ENCODE assay signal across 27 mouse cellular contexts in the genomic region with DNA sequence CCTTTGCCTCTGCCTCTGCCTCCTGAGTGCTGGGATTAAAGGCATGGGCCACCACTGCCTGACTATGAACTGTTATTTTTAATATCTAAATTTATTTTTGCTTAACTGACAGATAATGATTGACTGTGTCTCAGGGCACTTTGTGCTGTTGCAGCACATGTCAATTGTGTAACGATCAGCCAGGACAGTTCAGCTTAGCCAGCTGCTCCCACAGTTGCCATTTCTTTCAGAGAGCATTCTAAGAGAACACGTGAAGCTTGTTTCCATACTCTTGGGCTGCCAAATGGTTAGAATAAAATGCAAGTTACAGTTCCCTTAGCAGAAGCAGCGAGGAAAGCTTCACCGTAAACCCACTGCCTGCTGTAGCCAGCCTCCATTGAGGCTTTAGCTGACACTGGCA.
DNase-seq lines count a peak whose midpoint lies in the region; ATAC-seq and TF ChIP-seq lines count a peak whose summit lies in the region.
"Had no signal": no experiment of that assay in that cellular context is flagged by ENCODE, and none has a peak within 500 bp of the region (broad histone marks: within the 10 kb centered on the region; RNA-seq: fewer than 3 reads in every experiment).

No protein-coding gene starts in this region.

- H3K79me2 ChIP-seq in liver, adult 2 months (ENCODE audit: control insufficient read depth, insufficient read depth, low read length) = no peaks in the 10 kb centered on the region

- H3K27me3 ChIP-seq in kidney, adult 2 months (replicated peaks; ENCODE audit: control insufficient read depth, insufficient read depth, low read length) = no peaks in the 10 kb centered on the region
- H3K27me3 ChIP-seq in kidney, embryonic 14.5 days (ENCODE audit: control insufficient read depth, insufficient read depth, low read length) = no peaks in the 10 kb centered on the region
- H3K27me3 ChIP-seq in liver, adult 2 months (ENCODE audit: control insufficient read depth, insufficient read depth, low read length) = no peaks in the 10 kb centered on the region
- H3K27me3 ChIP-seq: CH12.LX; embryonic facial prominence, embryonic 13.5 days; embryonic facial prominence, embryonic 15.5 days; forebrain, embryonic 12.5 days; Patski had no signal

- no peak overlapping the region for H3K4me3 ChIP-seq in kidney, adult 2 months (ENCODE audit: insufficient read depth, low read depth, low read length)
- no peak overlapping the region for H3K4me3 ChIP-seq in kidney, embryonic 14.5 days (ENCODE audit: low read length)
- no peak overlapping the region for H3K4me3 ChIP-seq in liver, adult 2 months (ENCODE audit: insufficient read depth, low read depth, low read length)
- H3K4me3 ChIP-seq: embryonic facial prominence, embryonic 13.5 days; embryonic facial prominence, embryonic 15.5 days; erythroblast, embryonic 14.5 days; forebrain, embryonic 10.5 days; forebrain, embryonic 12.5 days had no signal

- H3K27ac ChIP-seq in kidney, adult 2 months (ENCODE audit: insufficient read depth, low read depth, low read length) = no peak overlapping the region
- H3K27ac ChIP-seq in kidney, embryonic 14.5 days (ENCODE audit: low read depth, low read length) = no peak overlapping the region
- H3K27ac ChIP-seq in liver, adult 2 months (replicated peaks; ENCODE audit: insufficient read depth, low read depth, low read length) = no peak overlapping the region
- H3K27ac ChIP-seq: embryonic facial prominence, embryonic 13.5 days; embryonic facial prominence, embryonic 15.5 days; forebrain, embryonic 10.5 days; forebrain, embryonic 12.5 days had no signal

- H3K9ac ChIP-seq in kidney, embryonic 14.5 days (ENCODE audit: low read depth, low read length) = no peak overlapping the region
- no peak overlapping the region for H3K9ac ChIP-seq in liver, adult 2 months (ENCODE audit: low read depth, low read length)
- H3K9ac ChIP-seq: embryonic facial prominence, embryonic 13.5 days; embryonic facial prominence, embryonic 15.5 days; forebrain, embryonic 12.5 days had no signal

- no peaks in the 10 kb centered on the region for H3K36me3 ChIP-seq in kidney, adult 2 months (ENCODE audit: control insufficient read depth, insufficient read depth, low read length)
- no peaks in the 10 kb centered on the region for H3K36me3 ChIP-seq in kidney, embryonic 14.5 days (ENCODE audit: control insufficient read depth, insufficient read depth, low read length)
- H3K36me3 ChIP-seq in liver, adult 2 months (ENCODE audit: control insufficient read depth, insufficient read depth, low read length) = no peaks in the 10 kb centered on the region
- H3K36me3 ChIP-seq: embryonic facial prominence, embryonic 13.5 days; embryonic facial prominence, embryonic 15.5 days; forebrain, embryonic 10.5 days; forebrain, embryonic 12.5 days had no signal

- no peaks in the 10 kb centered on the region for H3K4me1 ChIP-seq in kidney, adult 2 months (ENCODE audit: control insufficient read depth, insufficient read depth, low read length)
- H3K4me1 ChIP-seq in kidney, embryonic 14.5 days (ENCODE audit: control insufficient read depth, insufficient read depth, low read length) = no peaks in the 10 kb centered on the region
- H3K4me1 ChIP-seq in liver, adult 2 months (ENCODE audit: control insufficient read depth, insufficient read depth, low read length) = no peaks in the 10 kb centered on the region
- H3K4me1 ChIP-seq: embryonic facial prominence, embryonic 13.5 days; embryonic facial prominence, embryonic 15.5 days had no signal

- no peak for TF ChIP-seq POLR2A in kidney, adult 2 months (IDR thresholded peaks at IDR 0.05; ENCODE audit: low read depth, low read length)
- TF ChIP-seq POLR2A in liver, adult 2 months (IDR thresholded peaks at IDR 0.05; ENCODE audit: extremely low read depth, insufficient read depth, low read length) = no peak

- no peak for TF ChIP-seq CTCF in kidney, adult 2 months (conservative IDR thresholded peaks at IDR 0.05; ENCODE audit: insufficient read depth, insufficient read length, low read depth, low read length)
- TF ChIP-seq CTCF in liver, adult 2 months (IDR thresholded peaks at IDR 0.05; ENCODE audit: low read depth, low read length) = no peak

- DNase-seq in adrenal gland, adult 2 months = peak; percentile 8
- no peak for DNase-seq in adrenal gland, adult 8-10 months
- peak; percentile 4 for DNase-seq in kidney, adult 2 months
- DNase-seq in liver, adult 2 months (ENCODE audit: extremely low read depth, low read depth, low spot score) = peak; percentile 58
- DNase-seq in liver = no peak
- DNase-seq: adrenal gland, postnatal 25 days; B cell, adult 2 months; cerebellum, adult 11 months; cerebellum, adult 18-20 months; cerebellum, adult 8-10 months; cerebellum, adult 9-11 months; cerebellum, postnatal 14 days; cerebellum, postnatal 36 days; embryo, embryonic 11 days had no signal

- no peaks in the 10 kb centered on the region for H3K9me3 ChIP-seq in kidney, embryonic 14.5 days (ENCODE audit: control insufficient read depth, low read length)
- H3K9me3 ChIP-seq: embryonic facial prominence, embryonic 13.5 days; embryonic facial prominence, embryonic 15.5 days; forebrain, embryonic 10.5 days; forebrain, embryonic 12.5 days; G1E had no signal

- WGBS in kidney, adult 2 months = 80% methylated on average over 4 of the region's 4 CpGs
- 83% methylated on average over 4 of the region's 4 CpGs for WGBS in kidney, embryonic 14.5 days
- WGBS in liver, adult 2 months = 65% methylated on average over 4 of the region's 4 CpGs

- no peak for ATAC-seq in kidney, embryonic 14.5 days (ENCODE audit: low FRiP score, low TSS enrichment)
- ATAC-seq: activated CD4-positive, CD25-positive, alpha-beta regulatory T cell, adult 4 months; CD4-positive, CD25-positive, alpha-beta regulatory T cell, adult 4 months; forebrain, embryonic 14.5 days; forebrain, embryonic 16.5 days; Patski had no signal

- H3K4me2 ChIP-seq in kidney, embryonic 14.5 days (replicated peaks; ENCODE audit: low read depth, low read length) = no peak overlapping the region
- H3K4me2 ChIP-seq: embryonic facial prominence, embryonic 13.5 days; embryonic facial prominence, embryonic 15.5 days; forebrain, embryonic 12.5 days had no signal

Comparison
In these comparisons a context has a peak if more than half of its experiments do, and no peak if none do; other contexts are left out.
1. DNase-seq: peak in adrenal gland, adult 2 months (single experiment), kidney, adult 2 months (single experiment) and liver, adult 2 months (single experiment); none in adrenal gland, adult 8-10 months (single experiment) and liver (single experiment).